Mouse (Mus musculus) intestine, embryonic 16.5 days (tissue): ENCODE results near the gene Pitpnm2. TPM values are rescaled to one million over a fixed set of nuclear protein-coding genes. Genes with fewer than 3 reads are reported as not detected.
A peak's percentile ranks its signal among the peaks of the same experiment; 100 is the strongest.

Experiments
- ATAC-seq: fragments of 200-750 bp; cut with Nextera tagmentation; 2 replicates; pipeline ENCODE4 v1.8.0; 2017; ENCODE audit warnings: moderate TSS enrichment, moderate library complexity
- H3K27ac ChIP-seq: fragments of 300-500 bp; sonication (generic); 2 replicates; pipeline ENCODE4 v1.5.1; 2014; ENCODE audit warnings: mild to moderate bottlenecking, low read length
- H3K27me3 ChIP-seq: fragments of 300-500 bp; sonication (generic); replicated peaks from 2 replicates; pipeline ENCODE4 v1.6.1; 2014; ENCODE audit warnings: low read length, control low read depth, mixed read lengths; ENCODE audit not compliant: control insufficient read depth, insufficient read depth
- H3K36me3 ChIP-seq: fragments of 300-500 bp; sonication (generic); 2 replicates; pipeline ENCODE4 v1.6.1; 2014; ENCODE audit warnings: low read length, control low read depth; ENCODE audit not compliant: control insufficient read depth, insufficient read depth
- H3K4me1 ChIP-seq: fragments of 300-500 bp; sonication (generic); 2 replicates; pipeline ENCODE4 v1.6.1; 2014; ENCODE audit warnings: low read length, control low read depth, mixed read lengths; ENCODE audit not compliant: control insufficient read depth, insufficient read depth
- H3K4me2 ChIP-seq: fragments of 300-500 bp; sonication (generic); 2 replicates; pipeline ENCODE4 v1.6.1; 2014; ENCODE audit warnings: low read depth, low read length, control low read depth
- H3K4me3 ChIP-seq: fragments of 300-500 bp; sonication (generic); 2 replicates; pipeline ENCODE4 v1.5.1; 2014; ENCODE audit warnings: mild to moderate bottlenecking, low read length
- H3K9ac ChIP-seq: fragments of 300-500 bp; sonication (generic); 2 replicates; pipeline ENCODE4 v1.6.1; 2014; ENCODE audit warnings: low read depth, low read length
- H3K9me3 ChIP-seq: fragments of 300-500 bp; sonication (generic); 2 replicates; pipeline ENCODE4 v1.6.1; 2016; ENCODE audit warnings: low read length, control low read depth; ENCODE audit not compliant: control insufficient read depth
- WGBS: fragments of 180-500 bp; shearing (Covaris S2); extraction: QIAGEN DNeasy Blood & Tissue Kit; methylation state at CpG from one replicate; pipeline ENCODE4 v1.1.7; 2014; 5-methylcytosine and 5-hydroxymethylcytosine counted together
- polyA plus RNA-seq: library from polyadenylated mRNA; unstranded; fragments of >200 nt; fragmentation: Nextera tagmentation; extraction: Ambion mirVana; gene quantifications from 2 replicates; pipeline ENCODE4 v1.2.1, GENCODE M21; 2015

Gene Pitpnm2
- polyA plus RNA-seq, 1 experiment from 2014 or later: 1.8 TPM

- Histone ChIP-seq H3K4me3 (no peak overlapping the region), H3K9ac (no peak overlapping the region), H3K9me3 (no peaks in the 10 kb centered on the region), H3K27ac (no peak overlapping the region), H3K27me3 (no peaks in the 10 kb centered on the region), H3K4me1 (no peaks in the 10 kb centered on the region), H3K4me2 (no peak overlapping the region), H3K36me3 (no peaks in the 10 kb centered on the region)
- whole genome bisulfite sequencing: 92% methylated on average over 9 of the region's 9 CpGs
- ATAC-seq: no peak
Observed at GRCm38 (mm10) chr5:124103552-124103951, 146.0 kb downstream of the Pitpnm2 start.

GRCm38 (mm10) chr5:124103020-124103419 is 146.5 kb downstream of the Pitpnm2 start:
- ATAC-seq: no peak
- Histone ChIP-seq H3K27me3 (no peaks in the 10 kb centered on the region), H3K36me3 (no peaks in the 10 kb centered on the region), H3K27ac (no peak overlapping the region), H3K4me3 (no peak overlapping the region), H3K4me2 (no peak overlapping the region), H3K4me1 (no peaks in the 10 kb centered on the region), H3K9ac (no peak overlapping the region), H3K9me3 (no peaks in the 10 kb centered on the region)
- 86% methylated on average over 3 of the region's 3 CpGs for WGBS

DNA sequence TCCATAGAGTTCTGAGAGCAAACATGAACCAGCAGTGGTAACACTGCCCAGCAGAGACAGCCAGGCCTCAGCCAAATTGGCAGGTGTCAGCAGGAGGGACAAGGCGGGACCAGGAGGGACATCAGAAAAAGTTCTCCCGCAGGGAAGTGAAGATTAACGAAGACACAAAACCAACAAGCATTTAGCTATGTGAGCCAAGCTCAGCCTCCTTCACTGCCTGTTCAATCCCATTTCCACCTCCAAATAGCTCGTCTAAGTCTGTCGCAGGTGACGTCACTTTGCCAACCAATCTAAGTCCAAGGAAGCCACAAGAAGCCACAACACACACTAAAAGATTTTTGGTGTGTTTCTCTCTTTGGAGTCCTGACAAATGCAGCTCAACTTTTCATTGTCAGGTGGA is 147.2 kb downstream of the Pitpnm2 start:
- Histone ChIP-seq H3K9me3 (no peaks in the 10 kb centered on the region), H3K4me2 (no peak overlapping the region), H3K27ac (no peak overlapping the region), H3K27me3 (no peaks in the 10 kb centered on the region), H3K9ac (no peak overlapping the region), H3K4me1 (no peaks in the 10 kb centered on the region), H3K36me3 (no peaks in the 10 kb centered on the region), H3K4me3 (no peak overlapping the region)
- 81% methylated on average over 6 of the region's 6 CpGs for WGBS
- no peak for ATAC-seq

- Histone ChIP-seq H3K9ac (no peak overlapping the region), H3K9me3 (no peaks in the 10 kb centered on the region), H3K36me3 (no peaks in the 10 kb centered on the region), H3K4me1 (peaks cover 2% of the 10 kb centered on the region), H3K27ac (no peak overlapping the region), H3K4me3 (no peak overlapping the region), H3K27me3 (no peaks in the 10 kb centered on the region), H3K4me2 (no peak overlapping the region)
- WGBS: 89% methylated on average over 11 of the region's 11 CpGs
- no peak for ATAC-seq
Observed at GRCm38 (mm10) chr5:124100128-124101044, 149.2 kb downstream of the Pitpnm2 start.

GRCm38 (mm10) chr5:124098923-124099322 is 150.6 kb downstream of the Pitpnm2 start:
- Histone ChIP-seq H3K4me3 (no peak overlapping the region), H3K27ac (no peak overlapping the region), H3K9ac (no peak overlapping the region), H3K27me3 (no peaks in the 10 kb centered on the region), H3K4me1 (peaks cover 8% of the 10 kb centered on the region), H3K4me2 (no peak overlapping the region), H3K9me3 (no peaks in the 10 kb centered on the region), H3K36me3 (no peaks in the 10 kb centered on the region)
- 76% methylated on average over 2 of the region's 2 CpGs for WGBS
- no peak for ATAC-seq

DNA sequence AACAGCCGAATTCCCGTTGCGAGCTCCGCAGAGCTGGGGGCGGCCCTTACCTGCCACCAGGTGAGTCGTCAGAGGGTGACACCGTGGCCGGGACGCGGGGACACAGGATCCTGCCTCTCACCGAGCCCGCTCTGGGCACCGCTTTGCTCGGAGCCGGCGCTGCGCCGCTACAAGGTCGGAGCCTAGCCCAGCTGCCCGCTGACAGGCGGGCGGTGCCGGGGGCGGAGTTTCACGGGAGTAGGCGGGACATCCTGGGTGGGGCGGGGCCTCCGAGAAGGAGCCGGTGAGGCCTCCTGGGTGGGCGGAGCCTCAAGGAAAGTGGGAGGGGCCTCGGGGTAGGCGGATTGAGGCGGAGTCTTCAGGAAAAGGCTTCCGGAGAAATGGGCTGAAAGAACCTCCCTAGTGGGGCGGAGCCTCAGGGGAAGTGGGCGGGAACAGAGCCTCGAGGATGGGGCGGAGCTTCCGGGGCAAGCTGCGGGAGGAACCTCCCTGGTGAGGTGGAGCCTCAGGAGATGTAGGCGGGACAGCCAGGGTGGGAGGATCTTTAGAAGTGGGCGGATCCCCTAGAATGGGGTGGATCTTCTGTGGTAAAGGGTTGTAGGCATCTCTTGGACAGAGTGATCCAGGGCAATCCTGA is 153.8 kb downstream of the Pitpnm2 start, which contains the start of gene Abcb9:
Abcb9 (minus strand) TSS at position 203 of the 637 bp plus-strand sequence.
- peak within 1 kb of the TSS; percentile 61 for H3K4me3 ChIP-seq
- no peak within 1 kb of the TSS for H3K27ac ChIP-seq
- peak within 1 kb of the TSS; percentile 69 for H3K9ac ChIP-seq
- no peaks in the 10 kb centered on the region for H3K27me3 ChIP-seq
- H3K36me3 ChIP-seq: no peaks in the 10 kb centered on the region
- H3K4me1 ChIP-seq: peaks cover 13% of the 10 kb centered on the region
- 3% methylated on average over 42 of the region's 42 CpGs for WGBS
- peak within 1 kb of the TSS; percentile 95 for H3K4me2 ChIP-seq
- no peaks in the 10 kb centered on the region for H3K9me3 ChIP-seq
- ATAC-seq: peak; percentile 84

DNA sequence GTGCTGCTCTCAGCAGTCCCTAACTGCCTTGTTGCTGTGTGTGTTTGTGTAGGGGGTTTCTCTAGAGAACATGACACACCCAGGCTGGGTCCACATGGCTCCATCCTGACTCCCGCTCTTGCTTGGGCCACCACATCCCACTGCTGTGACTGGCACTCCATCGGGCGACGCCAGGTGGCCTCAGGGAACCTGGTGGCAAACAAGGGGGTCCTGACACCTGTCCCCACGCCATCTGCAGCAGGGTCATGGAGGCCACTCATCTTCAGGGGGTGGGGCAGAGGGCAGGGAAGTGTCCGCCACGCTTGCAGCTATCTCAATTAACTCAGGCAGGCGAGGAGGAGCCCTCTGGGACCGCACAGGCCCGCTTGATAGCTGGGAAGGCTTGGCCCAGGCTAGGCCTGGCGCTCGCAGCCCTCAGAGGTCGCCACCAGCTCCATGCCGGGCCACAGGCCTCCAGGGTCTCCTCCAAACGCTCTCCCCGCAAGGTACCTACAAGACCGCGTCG is 154.4 kb downstream of the Pitpnm2 start:
- 12% methylated on average over 19 of the region's 19 CpGs for WGBS
- Histone ChIP-seq H3K27me3 (no peaks in the 10 kb centered on the region), H3K27ac (no peak overlapping the region), H3K9ac (peak overlapping the region; percentile 69), H3K4me1 (peaks cover 13% of the 10 kb centered on the region), H3K4me2 (peak overlapping the region; percentile 95), H3K9me3 (no peaks in the 10 kb centered on the region), H3K36me3 (no peaks in the 10 kb centered on the region), H3K4me3 (peak overlapping the region; percentile 61)
- peak; percentile 41 for ATAC-seq

- Histone ChIP-seq H3K9me3 (no peaks in the 10 kb centered on the region), H3K27me3 (no peaks in the 10 kb centered on the region), H3K36me3 (no peaks in the 10 kb centered on the region), H3K4me1 (peaks cover 13% of the 10 kb centered on the region), H3K27ac (no peak overlapping the region), H3K9ac (no peak overlapping the region), H3K4me3 (no peak overlapping the region), H3K4me2 (no peak overlapping the region)
- 88% methylated on average over 12 of the region's 12 CpGs for WGBS
- ATAC-seq: no peak
Observed at GRCm38 (mm10) chr5:124093852-124094604, 155.5 kb downstream of the Pitpnm2 start.
